Mouse (Mus musculus): ENCODE results near the gene Gclm. TPM values are rescaled to one million over a fixed set of nuclear protein-coding genes. Genes with fewer than 3 reads are reported as not detected.

The Gclm gene
- total RNA-seq, 2 experiments from 2014 or later, result 56.9 to 74.7 TPM

DNA sequence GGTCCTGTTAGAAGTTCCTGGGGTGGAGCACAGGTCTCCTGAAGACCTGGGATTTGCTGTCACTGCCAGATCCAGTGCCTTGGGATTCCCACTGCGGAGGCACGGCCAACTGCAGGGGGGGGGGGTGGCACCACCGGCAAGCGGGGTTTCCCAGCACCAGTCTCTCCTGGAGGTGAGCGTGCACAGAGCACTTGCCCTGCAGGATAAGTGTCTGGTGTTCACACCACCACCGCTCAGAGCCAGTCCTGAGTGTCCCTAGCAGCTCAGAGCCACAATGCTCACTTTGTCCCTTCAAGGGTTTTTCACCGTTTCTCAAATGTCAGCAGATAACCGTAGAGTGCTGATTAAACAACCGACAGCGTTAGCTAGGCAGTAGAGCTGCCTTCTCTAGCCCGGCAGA, 71.3 kb downstream of the Gclm start:
- intact Hi-C loops (cut with DNase I), result loop anchor here (10.0 kb wide), 1 partner anchor 468 kb away; no protein-coding TSS in a partner anchor
- no peak for DNase-seq

DNA sequence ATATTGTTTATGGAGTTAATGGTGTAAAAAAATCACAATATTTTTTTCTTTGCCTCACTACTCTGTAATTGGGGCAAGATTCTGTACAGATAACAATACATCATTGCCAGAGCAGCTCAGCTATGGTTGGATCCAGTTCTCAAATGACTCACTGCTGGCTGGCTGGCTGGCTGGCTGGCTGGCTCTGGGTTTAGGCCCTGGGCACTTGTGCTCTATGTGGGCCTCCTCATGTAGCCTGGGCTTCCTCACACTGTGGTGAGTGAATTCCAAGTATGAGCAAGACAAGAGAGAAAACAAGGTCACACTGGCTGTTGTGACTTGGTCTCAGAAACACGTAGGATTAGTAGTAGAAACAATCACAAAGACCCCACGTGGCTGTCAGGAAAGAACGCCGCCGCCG, 72.0 kb downstream of the Gclm start:
- no peak for DNase-seq
- intact Hi-C loops (cut with DNase I), result loop anchor here (10.0 kb wide), 1 partner anchor 467 kb away; no protein-coding TSS in a partner anchor

Small RNAs within 50 kb of the gene (microRNA-seq; reads per million reads assigned to microRNA genes)
- gene Gm22903 (ENCODE audit: borderline number of aligned reads in 2 of 2) (0 reads per million in 2 experiments), gene Mir760 (ENCODE audit: borderline number of aligned reads in 2 of 2) (21.7 to 26.9 reads per million in 2 experiments)

Other genes with a start within 250 kb of the Gclm start
- 1 to 10 TPM; 1.9 to 2.0 TPM for gene Abca4, start 201.1 kb upstream of the Gclm start, total RNA-seq (2021)
- 10 to 100 TPM; 27.7 to 29.3 TPM for gene Dnttip2, start 28.8 kb downstream of the Gclm start, total RNA-seq (2021)
- gene Bcar3, start 48.6 kb downstream of the Gclm start, total RNA-seq (2021), result 1 to 10 TPM; 6.3 to 8.2 TPM